Mouse (Mus musculus): Measurements from ENCODE around the gene Lclat1.
A peak's percentile ranks its signal among the peaks of the same experiment; 100 is the strongest.
"Not testable (repeated sequence)": the region's sequence is repeated elsewhere in the genome, so short reads cannot be mapped to it uniquely, and the experiment has no call there.

Lclat1 gene

DNA sequence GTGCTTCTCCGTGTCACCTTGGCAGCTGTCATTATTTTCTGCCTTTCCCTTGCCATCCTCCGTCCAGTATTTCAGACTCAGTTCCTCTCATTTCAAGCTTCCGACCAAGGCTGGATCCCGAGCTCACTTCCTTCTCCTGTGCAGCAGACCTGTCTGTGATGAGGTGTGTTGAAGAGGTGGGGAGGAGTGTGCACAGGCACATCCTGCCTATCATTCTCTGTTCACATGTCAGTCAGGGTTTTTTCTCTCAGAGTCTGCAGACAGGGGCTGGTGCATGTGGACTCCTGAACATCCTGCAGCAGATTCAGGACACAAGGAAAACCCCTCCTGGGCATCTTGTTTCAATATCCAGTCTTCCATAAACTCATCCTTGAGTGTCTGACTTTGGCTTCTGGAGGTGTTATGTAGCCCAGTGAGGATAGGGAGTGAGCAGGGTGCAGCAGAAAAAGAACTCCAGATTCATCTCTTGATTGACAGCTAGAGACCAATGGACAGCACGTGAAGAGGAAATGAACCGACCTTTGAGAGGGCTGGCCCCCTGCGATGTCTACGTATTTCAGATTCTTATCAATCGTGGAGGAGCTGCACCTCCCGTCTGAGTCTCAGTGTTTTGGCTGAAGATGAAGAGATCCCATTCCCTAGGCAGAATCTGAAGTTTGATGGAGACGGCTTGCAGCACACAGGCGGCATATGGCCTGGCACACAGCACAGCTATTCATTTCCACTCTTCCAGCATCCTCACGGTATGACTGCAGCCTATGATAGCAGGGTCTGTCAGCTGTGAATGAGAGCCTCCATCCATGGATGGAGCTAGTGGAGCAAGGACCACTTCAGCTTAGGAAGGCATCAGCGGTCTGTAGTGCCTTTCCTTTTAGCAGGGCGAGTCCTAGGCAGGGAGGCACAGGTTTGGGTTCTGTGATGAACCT lies 163.3 kb downstream of the Lclat1 start:
- peak; percentile 65 for DNase-seq (ENCODE audit: low read depth, low spot score)
- Histone ChIP-seq H3K27me3 (ENCODE audit: control insufficient read depth, insufficient read depth, low read length, poor library complexity, severe bottlenecking) (no peaks in the 10 kb centered on the region), H3K36me3 (ENCODE audit: control insufficient read depth, insufficient read depth, low read length, poor library complexity, severe bottlenecking) (no peaks in the 10 kb centered on the region)

DNA sequence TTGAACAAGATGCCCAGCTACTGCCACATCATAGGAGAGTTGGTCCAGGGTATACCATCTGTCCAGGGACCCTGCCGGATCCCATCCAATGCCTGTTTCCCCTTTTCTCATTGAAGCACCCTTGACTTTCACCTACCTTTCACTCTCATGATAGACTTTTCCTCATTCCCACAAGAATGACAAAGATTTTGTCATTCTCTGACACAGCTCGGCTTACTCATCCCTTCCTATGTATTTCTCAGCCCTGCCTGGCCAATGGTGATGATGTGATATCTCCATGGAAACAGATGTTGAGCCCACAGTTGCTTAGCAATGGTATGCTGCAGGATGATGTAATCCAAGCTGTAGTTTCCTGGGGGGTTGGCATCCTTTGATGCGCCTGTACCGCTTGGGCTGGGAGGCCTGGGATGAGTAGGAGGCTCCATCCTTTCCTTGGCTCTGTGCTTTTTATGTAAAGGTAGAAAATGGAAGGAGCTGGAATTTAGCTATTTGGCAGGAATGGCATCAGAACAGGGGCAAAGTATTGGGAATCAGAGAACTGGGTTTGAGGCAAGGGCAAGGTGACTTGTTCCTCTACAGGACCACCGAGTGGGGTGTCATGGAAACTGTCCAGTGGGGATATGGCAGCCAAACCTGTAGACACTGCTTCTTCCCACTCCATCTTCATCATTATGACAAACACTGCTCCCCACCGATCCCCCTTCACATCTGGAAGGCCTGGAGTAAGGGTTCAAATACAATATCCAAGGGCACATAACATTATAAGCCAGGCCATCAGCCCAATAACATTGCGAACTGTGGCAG lies 164.2 kb downstream of the Lclat1 start:
- no peaks in the 10 kb centered on the region for H3K27me3 ChIP-seq (ENCODE audit: control insufficient read depth, insufficient read depth, low read length, poor library complexity, severe bottlenecking)
- peak; percentile 54 for DNase-seq (ENCODE audit: low read depth, low spot score)

GRCm38 (mm10) chr17:73273809-73274208 lies 166.0 kb downstream of the Lclat1 start:
- Histone ChIP-seq H3K27me3 (ENCODE audit: control insufficient read depth, insufficient read depth, low read length, poor library complexity, severe bottlenecking) (no peaks in the 10 kb centered on the region), H3K36me3 (ENCODE audit: control insufficient read depth, insufficient read depth, low read length, poor library complexity, severe bottlenecking) (no peaks in the 10 kb centered on the region)
- peak; percentile 92 for DNase-seq (ENCODE audit: low read depth, low spot score)

More for the DNA sequence above, 164.2 kb downstream of the Lclat1 start:
- no peaks in the 10 kb centered on the region for H3K36me3 ChIP-seq (ENCODE audit: control insufficient read depth, insufficient read depth, low read length, poor library complexity, severe bottlenecking)

- no peak for DNase-seq (ENCODE audit: low read depth, low spot score)
- no peaks in the 10 kb centered on the region for H3K27me3 ChIP-seq (ENCODE audit: control insufficient read depth, insufficient read depth, low read length, poor library complexity, severe bottlenecking)
- H3K36me3 ChIP-seq (ENCODE audit: control insufficient read depth, insufficient read depth, low read length, poor library complexity, severe bottlenecking): no peaks in the 10 kb centered on the region
Measured at GRCm38 (mm10) chr17:73275066-73275465, 167.3 kb downstream of the Lclat1 start.

GRCm38 (mm10) chr17:73277770-73278169 lies 170.0 kb downstream of the Lclat1 start:
- no peaks in the 10 kb centered on the region for H3K36me3 ChIP-seq (ENCODE audit: control insufficient read depth, insufficient read depth, low read length, poor library complexity, severe bottlenecking)
- peak; percentile 53 for DNase-seq (ENCODE audit: low read depth, low spot score)
- no peaks in the 10 kb centered on the region for H3K27me3 ChIP-seq (ENCODE audit: control insufficient read depth, insufficient read depth, low read length, poor library complexity, severe bottlenecking)

DNA sequence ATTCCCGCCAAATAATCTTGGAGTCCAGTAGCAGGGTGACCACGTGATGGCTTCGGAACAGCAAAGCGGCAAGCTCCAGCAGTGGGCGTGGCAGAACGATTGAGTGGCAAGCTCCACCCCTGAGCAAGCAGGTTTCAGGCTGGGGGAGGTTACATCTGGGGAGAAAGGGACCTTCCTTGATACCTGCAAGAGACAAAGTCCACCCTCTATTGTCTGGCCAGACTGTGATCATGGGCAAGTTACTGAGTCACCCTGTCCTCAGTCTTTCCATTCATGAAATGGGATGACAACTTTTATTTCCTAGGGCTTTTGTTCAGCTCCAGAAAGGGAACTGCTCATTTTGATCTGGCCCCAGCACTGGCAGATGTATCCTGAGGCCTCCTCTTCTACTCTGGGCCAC lies 174.9 kb downstream of the Lclat1 start:
- not testable (repeated sequence) for DNase-seq (ENCODE audit: low read depth, low spot score); H3K27me3 ChIP-seq (ENCODE audit: control insufficient read depth, insufficient read depth, low read length, poor library complexity, severe bottlenecking); H3K36me3 ChIP-seq (ENCODE audit: control insufficient read depth, insufficient read depth, low read length, poor library complexity, severe bottlenecking)

DNA sequence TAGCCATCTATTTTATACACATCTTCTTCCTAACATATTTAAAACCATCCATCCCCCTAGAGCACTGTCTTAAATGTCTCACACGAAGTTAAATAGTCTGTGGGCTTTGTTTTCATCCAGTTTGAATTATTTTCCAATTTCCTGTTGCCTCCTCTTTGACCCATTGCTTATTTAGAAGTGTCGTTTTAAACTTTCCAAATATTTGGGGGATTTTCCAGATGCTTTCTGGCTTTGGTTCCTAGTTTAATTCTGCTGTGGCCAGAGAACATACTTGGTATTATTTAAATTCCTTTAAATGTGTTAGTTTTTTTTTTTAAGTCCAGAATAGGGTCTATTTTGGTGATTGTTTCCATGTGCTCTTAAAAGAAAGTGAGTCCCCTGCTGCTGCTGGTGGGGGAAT lies 176.5 kb downstream of the Lclat1 start:
- Histone ChIP-seq H3K36me3 (ENCODE audit: control insufficient read depth, insufficient read depth, low read length, poor library complexity, severe bottlenecking) (no peaks in the 10 kb centered on the region), H3K27me3 (ENCODE audit: control insufficient read depth, insufficient read depth, low read length, poor library complexity, severe bottlenecking) (no peaks in the 10 kb centered on the region)
- no peak for DNase-seq (ENCODE audit: low read depth, low spot score)
